Mouse (Mus musculus) embryonic facial prominence, embryonic 13.5 days (tissue): ENCODE measurements around the gene S1pr4. TPM values are rescaled to one million over a fixed set of nuclear protein-coding genes. Genes with fewer than 3 reads are reported as not detected.

Experiments
- ATAC-seq: fragments of 200-750 bp; cut with Nextera tagmentation; 2 replicates; pipeline ENCODE4 v1.8.0; 2017; ENCODE audit warnings: low read depth; ENCODE audit not compliant: insufficient number of reproducible peaks, insufficient read depth, low FRiP score, low TSS enrichment
- H3K27ac ChIP-seq: fragments of 300-500 bp; sonication (generic); 2 replicates; pipeline ENCODE4 v1.5.1; 2015; ENCODE audit warnings: moderate library complexity, mild to moderate bottlenecking, inconsistent platforms
- H3K27me3 ChIP-seq: fragments of 300-500 bp; sonication (generic); 2 replicates; pipeline ENCODE4 v1.6.1; 2015; ENCODE audit warnings: mild to moderate bottlenecking, inconsistent platforms
- H3K36me3 ChIP-seq: fragments of 300-500 bp; sonication (generic); 2 replicates; pipeline ENCODE4 v1.6.1; 2015; ENCODE audit warnings: mild to moderate bottlenecking, inconsistent platforms
- H3K4me1 ChIP-seq: fragments of 300-500 bp; sonication (generic); 2 replicates; pipeline ENCODE4 v1.6.1; 2015; ENCODE audit warnings: inconsistent platforms
- H3K4me2 ChIP-seq: fragments of 300-500 bp; sonication (generic); 2 replicates; pipeline ENCODE4 v1.6.1; 2015; ENCODE audit warnings: moderate library complexity, mild to moderate bottlenecking, inconsistent platforms
- H3K4me3 ChIP-seq: fragments of 300-500 bp; sonication (generic); 2 replicates; pipeline ENCODE4 v1.5.1; 2015; ENCODE audit warnings: mild to moderate bottlenecking, inconsistent platforms
- H3K9ac ChIP-seq: fragments of 300-500 bp; sonication (generic); 2 replicates; pipeline ENCODE4 v1.6.1; 2015; ENCODE audit warnings: mild to moderate bottlenecking, inconsistent platforms
- H3K9me3 ChIP-seq: fragments of 300-500 bp; sonication (generic); 2 replicates; pipeline ENCODE4 v1.6.1; 2016; ENCODE audit warnings: inconsistent platforms
- WGBS: fragments of 180-500 bp; shearing (Covaris S2); methylation state at CpG from one replicate; pipeline ENCODE4 v1.1.7; 2015; ENCODE audit warnings: mixed read lengths; 5-methylcytosine and 5-hydroxymethylcytosine counted together
- polyA plus RNA-seq: library from polyadenylated mRNA; unstranded; fragments of >200 nt; fragmentation: Nextera tagmentation; extraction: Ambion mirVana; gene quantifications from 2 replicates; pipeline ENCODE4 v1.2.1, GENCODE M21; 2015

Gene S1pr4
- polyA plus RNA-seq, 1 experiment from 2014 or later = 0.31 TPM

DNA sequence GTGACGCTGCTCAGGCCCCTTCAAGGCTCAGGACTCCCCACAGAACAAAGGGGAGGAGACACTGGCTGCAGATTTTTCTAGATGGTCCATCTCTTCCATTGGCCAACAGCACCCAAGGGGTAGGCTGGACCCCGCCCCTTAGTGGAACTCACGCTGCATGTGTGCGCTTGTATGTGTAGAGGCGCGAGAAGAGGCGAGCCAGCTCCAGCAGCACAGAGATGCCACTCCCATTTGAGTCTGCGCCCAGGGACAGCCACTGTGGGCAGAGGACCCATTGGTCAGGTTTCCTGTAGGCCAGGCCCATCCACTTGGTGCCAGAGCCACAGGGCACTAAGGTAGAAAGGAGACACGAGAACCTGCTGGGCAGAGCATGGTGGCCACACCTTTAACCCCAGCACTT is 8.9 kb downstream of the S1pr4 start:
- Histone ChIP-seq H3K27ac (no peak overlapping the region), H3K9me3 (no peaks in the 10 kb centered on the region), H3K36me3 (peaks cover 73% of the 10 kb centered on the region), H3K9ac (no peak overlapping the region), H3K27me3 (no peaks in the 10 kb centered on the region), H3K4me1 (peaks cover 19% of the 10 kb centered on the region), H3K4me3 (no peak overlapping the region), H3K4me2 (no peak overlapping the region)
- no peak for ATAC-seq
- WGBS = 89% methylated on average over 9 of the region's 9 CpGs

DNA sequence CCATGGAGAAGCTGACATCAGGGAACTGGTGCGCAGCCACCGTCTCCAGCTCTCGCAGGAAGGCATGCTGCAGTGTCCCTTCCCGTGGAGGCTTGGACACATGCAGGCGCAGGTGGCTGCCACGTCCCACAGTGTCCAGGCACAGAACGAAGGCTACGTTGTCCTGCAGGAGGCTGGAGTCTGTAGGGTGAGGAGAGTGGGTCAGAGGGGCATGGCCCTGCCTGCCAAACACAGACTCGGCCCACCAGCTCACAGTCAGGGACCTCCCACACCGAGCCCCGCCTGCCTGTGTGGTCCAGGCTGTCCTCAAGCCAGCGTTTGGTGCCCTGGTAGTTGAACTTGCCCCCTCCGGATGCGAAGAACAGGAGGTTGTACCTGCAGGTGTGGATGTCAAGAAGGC is 10.0 kb downstream of the S1pr4 start:
- Histone ChIP-seq H3K4me1 (peaks cover 12% of the 10 kb centered on the region), H3K4me3 (no peak overlapping the region), H3K27ac (no peak overlapping the region), H3K9ac (no peak overlapping the region), H3K27me3 (no peaks in the 10 kb centered on the region), H3K36me3 (peaks cover 76% of the 10 kb centered on the region), H3K4me2 (no peak overlapping the region), H3K9me3 (no peaks in the 10 kb centered on the region)
- 88% methylated on average over 14 of the region's 14 CpGs for WGBS
- no peak for ATAC-seq

GRCm38 (mm10) chr10:81488081-81488480 is 11.9 kb downstream of the S1pr4 start:
- no peak overlapping the region for H3K27ac ChIP-seq
- no peak for ATAC-seq
- no peaks in the 10 kb centered on the region for H3K27me3 ChIP-seq
- no peaks in the 10 kb centered on the region for H3K4me1 ChIP-seq
- H3K9ac ChIP-seq = no peak overlapping the region
- no peak overlapping the region for H3K4me2 ChIP-seq
- no peaks in the 10 kb centered on the region for H3K9me3 ChIP-seq
- peaks cover 73% of the 10 kb centered on the region for H3K36me3 ChIP-seq
- WGBS = 86% methylated on average over 11 of the region's 11 CpGs
- H3K4me3 ChIP-seq = no peak overlapping the region

- H3K9ac ChIP-seq = no peak overlapping the region
- H3K4me3 ChIP-seq = no peak overlapping the region
- peaks cover 15% of the 10 kb centered on the region for H3K27me3 ChIP-seq
- H3K9me3 ChIP-seq = no peaks in the 10 kb centered on the region
- 89% methylated on average over 10 of the region's 10 CpGs for WGBS
- H3K27ac ChIP-seq = no peak overlapping the region
- peaks cover 57% of the 10 kb centered on the region for H3K36me3 ChIP-seq
- no peak for ATAC-seq
- 0 out of 2 replicates have a peak, but pooled peaks cover 6% of the 10 kb centered on the region for H3K4me1 ChIP-seq
- no peak overlapping the region for H3K4me2 ChIP-seq
Observed at GRCm38 (mm10) chr10:81486496-81486895, 13.4 kb downstream of the S1pr4 start.

DNA sequence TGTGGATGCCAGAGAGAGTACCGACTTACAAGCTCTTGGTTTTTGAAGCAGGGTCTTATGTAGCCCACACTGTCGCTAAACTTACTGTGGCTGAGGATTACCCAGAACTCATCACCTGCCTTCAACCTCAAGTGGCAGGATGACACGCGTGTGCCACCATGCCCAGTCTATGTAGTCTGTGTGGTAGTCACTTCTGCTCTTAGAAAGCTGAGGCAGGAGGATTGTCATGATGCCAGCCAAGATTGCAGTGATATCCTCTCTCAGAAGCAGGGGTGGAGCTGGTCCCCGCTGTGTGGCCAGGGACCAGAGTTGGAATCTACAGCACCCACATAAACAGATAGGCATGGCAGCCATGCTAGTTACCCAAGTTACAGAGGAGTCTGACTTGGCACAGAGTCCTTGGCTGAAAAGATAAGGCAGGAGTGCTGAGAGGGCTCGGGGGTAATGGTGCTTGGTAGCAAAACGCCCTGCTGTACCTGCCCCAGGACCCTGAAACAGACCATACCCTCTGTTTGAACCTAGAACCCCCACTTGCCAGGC is 14.4 kb downstream of the S1pr4 start:
- H3K27ac ChIP-seq = no peak overlapping the region
- peaks cover 48% of the 10 kb centered on the region for H3K36me3 ChIP-seq
- H3K4me1 ChIP-seq = 0 out of 2 replicates have a peak, but pooled peaks cover 6% of the 10 kb centered on the region
- WGBS = 69% methylated on average over 7 of the region's 7 CpGs
- peaks cover 25% of the 10 kb centered on the region for H3K27me3 ChIP-seq
- no peak overlapping the region for H3K9ac ChIP-seq
- no peak overlapping the region for H3K4me2 ChIP-seq
- no peak overlapping the region for H3K4me3 ChIP-seq
- H3K9me3 ChIP-seq = no peaks in the 10 kb centered on the region
- ATAC-seq = no peak

DNA sequence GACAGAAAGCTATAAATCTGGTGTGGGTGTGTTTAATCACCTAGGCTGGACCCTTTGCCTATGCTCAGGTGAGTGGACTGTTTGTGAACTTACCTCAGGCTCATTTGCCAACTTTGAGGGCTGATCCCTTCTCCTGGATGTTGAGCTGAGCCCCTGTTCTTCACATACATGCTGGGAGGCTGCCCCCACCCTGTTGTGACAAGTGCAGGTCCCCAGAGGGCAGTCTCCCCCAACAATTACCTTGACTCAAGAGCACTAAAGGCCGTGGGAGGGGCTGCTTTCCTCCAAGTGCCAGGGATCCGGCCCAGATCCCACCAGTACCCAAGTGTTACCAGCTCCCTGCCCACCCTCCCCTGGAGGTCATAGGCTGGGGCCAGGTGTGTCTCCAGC is 14.9 kb downstream of the S1pr4 start:
- Histone ChIP-seq H3K9me3 (no peaks in the 10 kb centered on the region), H3K4me3 (no peak overlapping the region), H3K4me1 (0 out of 2 replicates have a peak, but pooled peaks cover 6% of the 10 kb centered on the region), H3K27ac (no peak overlapping the region), H3K9ac (no peak overlapping the region), H3K36me3 (peaks cover 43% of the 10 kb centered on the region), H3K4me2 (no peak overlapping the region), H3K27me3 (peaks cover 30% of the 10 kb centered on the region)
- WGBS = 48% methylated on average over 2 of the region's 2 CpGs
- no peak for ATAC-seq

DNA sequence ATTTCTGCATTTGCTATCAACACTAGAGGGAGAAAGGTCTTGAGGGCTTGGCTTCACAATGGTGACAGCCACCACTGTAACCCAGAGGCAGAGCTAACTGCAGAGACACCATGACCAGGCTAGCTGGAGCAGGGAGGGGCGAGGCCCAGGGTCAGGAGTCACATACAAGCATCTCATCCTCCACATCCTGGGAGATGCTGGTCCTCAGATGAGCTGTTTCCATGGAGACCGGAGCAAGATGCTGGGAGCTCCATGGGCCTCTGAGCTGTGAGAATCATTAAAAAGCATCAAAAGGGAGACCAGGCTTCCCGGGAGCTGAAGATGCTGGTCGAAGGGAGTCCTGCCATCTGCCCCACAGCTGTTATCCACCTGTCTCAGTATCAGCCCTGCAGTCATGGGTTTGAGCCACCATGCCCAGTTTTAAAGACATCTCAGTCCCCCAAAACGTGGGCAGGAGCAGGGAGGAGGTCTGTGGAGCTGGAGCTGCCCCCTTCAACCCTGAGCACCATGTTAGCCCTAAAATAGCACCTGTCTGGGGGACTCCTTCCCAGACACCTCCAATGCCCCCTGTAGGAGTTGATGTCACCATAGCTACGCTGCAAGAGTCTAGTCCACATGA is 15.4 kb downstream of the S1pr4 start:
- 60% methylated on average over 6 of the region's 6 CpGs for WGBS
- ATAC-seq = no peak
- no peak overlapping the region for H3K4me2 ChIP-seq

GRCm38 (mm10) chr10:81483983-81484382 is 15.9 kb downstream of the S1pr4 start:
- Histone ChIP-seq H3K4me2 (no peak overlapping the region), H3K27ac (no peak overlapping the region), H3K9me3 (no peaks in the 10 kb centered on the region), H3K36me3 (peaks cover 32% of the 10 kb centered on the region), H3K27me3 (peaks cover 34% of the 10 kb centered on the region), H3K4me3 (no peak overlapping the region), H3K9ac (no peak overlapping the region), H3K4me1 (0 out of 2 replicates have a peak, but pooled peaks cover 6% of the 10 kb centered on the region)
- 19% methylated on average over 9 of the region's 9 CpGs for WGBS
- ATAC-seq = no peak

More for the DNA sequence above, 15.4 kb downstream of the S1pr4 start:
- Histone ChIP-seq H3K4me3 (no peak overlapping the region), H3K36me3 (peaks cover 38% of the 10 kb centered on the region), H3K27me3 (peaks cover 33% of the 10 kb centered on the region), H3K9me3 (no peaks in the 10 kb centered on the region), H3K9ac (no peak overlapping the region), H3K4me1 (0 out of 2 replicates have a peak, but pooled peaks cover 6% of the 10 kb centered on the region), H3K27ac (no peak overlapping the region)

DNA sequence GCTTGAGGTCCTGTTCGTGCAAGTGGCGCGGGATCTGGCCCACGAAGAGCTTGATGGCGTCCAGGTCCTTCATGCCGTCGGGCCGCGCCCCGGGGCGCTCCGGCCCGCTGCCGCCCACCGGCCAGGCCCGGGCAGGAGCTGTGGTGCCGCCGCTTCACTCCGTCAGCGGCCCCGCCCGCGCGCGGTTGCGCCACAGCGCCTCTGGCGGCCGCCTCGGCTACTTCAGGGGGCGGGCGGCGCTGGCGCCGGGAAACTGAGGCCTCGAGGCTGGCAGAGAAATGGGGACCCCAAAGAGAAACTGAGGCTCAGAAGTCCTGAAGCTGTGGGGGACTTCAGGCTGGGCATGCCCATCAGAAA is 17.4 kb downstream of the S1pr4 start, which contains the start of gene Celf5:
Gene Celf5, minus strand, starts transcription at position 177 of the 357 bp plus-strand sequence.
- 0 out of 2 replicates have a peak, but pooled peaks have one; percentile 34 for ATAC-seq
- no peaks in the 10 kb centered on the region for H3K9me3 ChIP-seq
- no peak within 1 kb of the TSS for H3K27ac ChIP-seq
- WGBS = 0% methylated on average over 36 of the region's 36 CpGs
- peaks cover 47% of the 10 kb centered on the region for H3K27me3 ChIP-seq
- 0 out of 2 replicates have a peak, but pooled peaks cover 6% of the 10 kb centered on the region for H3K4me1 ChIP-seq
- H3K4me2 ChIP-seq = peak within 1 kb of the TSS; percentile 80
- peak within 1 kb of the TSS; percentile 51 for H3K4me3 ChIP-seq
- peaks cover 17% of the 10 kb centered on the region for H3K36me3 ChIP-seq
- peak within 1 kb of the TSS; percentile 72 for H3K9ac ChIP-seq

DNA sequence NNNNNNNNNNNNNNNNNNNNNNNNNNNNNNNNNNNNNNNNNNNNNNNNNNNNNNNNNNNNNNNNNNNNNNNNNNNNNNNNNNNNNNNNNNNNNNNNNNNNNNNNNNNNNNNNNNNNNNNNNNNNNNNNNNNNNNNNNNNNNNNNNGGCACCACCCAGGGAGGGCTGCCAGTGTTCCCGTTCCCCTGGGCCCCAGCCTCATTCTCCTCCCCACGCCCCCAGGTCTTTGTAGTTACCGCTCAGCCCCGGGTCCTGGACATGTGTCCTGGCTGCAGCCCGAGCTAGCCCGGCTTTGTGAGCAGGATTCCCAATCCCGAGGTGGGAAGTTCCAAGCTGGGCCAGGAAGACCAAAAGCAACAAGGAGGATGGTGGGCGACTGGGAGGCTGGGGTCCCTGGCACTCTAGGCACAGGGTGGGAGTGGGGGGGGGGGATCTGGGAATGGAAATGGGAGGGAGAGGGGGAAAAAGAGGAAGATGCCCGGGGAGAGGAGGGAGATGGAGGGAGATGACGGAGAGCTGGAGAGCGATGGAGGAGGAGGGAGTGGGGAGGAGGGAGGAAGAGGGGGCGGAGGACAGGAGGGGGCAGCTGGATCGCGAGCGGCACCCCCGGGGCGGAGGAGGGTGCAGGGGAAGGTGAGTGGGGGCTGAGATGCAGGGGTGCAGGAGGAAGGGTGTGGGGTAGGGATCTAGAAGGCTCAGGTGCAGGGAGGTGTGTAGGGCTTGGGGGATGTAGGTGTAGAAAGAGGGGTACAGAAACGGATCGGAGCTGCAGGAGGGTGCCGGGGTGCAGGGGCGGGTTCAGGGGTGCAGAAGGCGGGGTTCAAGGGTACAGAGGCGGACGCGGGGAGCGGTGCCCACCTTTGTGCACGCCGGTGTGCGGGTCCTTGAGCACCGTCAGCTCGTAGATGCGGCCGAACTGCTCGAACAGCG is 18.1 kb downstream of the S1pr4 start:
- Histone ChIP-seq H3K4me1 (0 out of 2 replicates have a peak, but pooled peaks cover 6% of the 10 kb centered on the region), H3K27ac (no peak overlapping the region), H3K4me3 (peak overlapping the region; percentile 51), H3K4me2 (peak overlapping the region; percentile 80), H3K9ac (peak overlapping the region; percentile 72), H3K27me3 (peaks cover 54% of the 10 kb centered on the region), H3K36me3 (peaks cover 11% of the 10 kb centered on the region), H3K9me3 (no peaks in the 10 kb centered on the region)
- ATAC-seq = no peak
- 3% methylated on average over 35 of the region's 35 CpGs for WGBS

GRCm38 (mm10) chr10:81474461-81474860 is 25.5 kb downstream of the S1pr4 start:
- Histone ChIP-seq H3K27me3 (peaks cover 81% of the 10 kb centered on the region), H3K4me1 (peaks cover 8% of the 10 kb centered on the region; the same call in 1 of the 2 replicates), H3K36me3 (no peaks in the 10 kb centered on the region), H3K27ac (no peak overlapping the region), H3K4me2 (no peak overlapping the region), H3K9me3 (no peaks in the 10 kb centered on the region), H3K4me3 (no peak overlapping the region), H3K9ac (no peak overlapping the region)
- no peak for ATAC-seq
- WGBS = 82% methylated on average over 10 of the region's 10 CpGs
